Mouse (Mus musculus) cerebellum, adult 9-10 months (tissue): ENCODE measurements at regions not wholly inside any gene's neighbourhood (a gene's known extent, or its start where the extent isn't known, plus 50 kb on each side); places are given as distances from the start of the nearest gene placed in this dataset.

Experiments
- DNase-seq: peaks from one replicate; pipeline ENCODE4 v3.0.0; 2022

GRCm38 (mm10) chr16:73117338-73117737 lies 809.2 kb downstream of the Robo1 start:
- no peak for DNase-seq

GRCm38 (mm10) chr16:73108021-73108452 lies 799.9 kb downstream of the Robo1 start:
- DNase-seq = peak; percentile 60

- no peak for DNase-seq
These were observed 799.5 kb downstream of the Robo1 start for GRCm38 (mm10) chr16:73107608-73108007.

GRCm38 (mm10) chr16:73105496-73105895 lies 797.4 kb downstream of the Robo1 start:
- DNase-seq = peak; percentile 83

GRCm38 (mm10) chr16:73100273-73100672 lies 792.2 kb downstream of the Robo1 start:
- DNase-seq = no peak

- DNase-seq = no peak
These were observed 790.7 kb downstream of the Robo1 start for GRCm38 (mm10) chr16:73098760-73099159.

GRCm38 (mm10) chr16:73097176-73097575 lies 789.1 kb downstream of the Robo1 start:
- no peak for DNase-seq

GRCm38 (mm10) chr16:73096091-73097083 lies 788.3 kb downstream of the Robo1 start:
- DNase-seq = no peak
